Mouse (Mus musculus): ENCODE measurements at regions not wholly inside any gene's neighbourhood (a gene's known extent, or its start where the extent isn't known, plus 50 kb on each side); places are given as distances from the start of the nearest gene placed in this dataset.
A peak's percentile ranks its signal among the peaks of the same experiment; 100 is the strongest.

GRCm38 (mm10) chr1:193618250-193618649 is 248.2 kb upstream of the Camk1g start:
- no peak for TF ChIP-seq CTCF (IDR thresholded peaks at IDR 0.05)
- no peak for DNase-seq
- Histone ChIP-seq H3K27ac (no peak overlapping the region), H3K4me3 (no peak overlapping the region)
- intact Hi-C loops (cut with DNase I): no loop called here

- intact Hi-C loops (cut with DNase I): no loop called here
- H3K27ac ChIP-seq: no peak overlapping the region
- TF ChIP-seq CTCF (IDR thresholded peaks at IDR 0.05): no peak
- no peak overlapping the region for H3K4me3 ChIP-seq
- DNase-seq: no peak
Measured at GRCm38 (mm10) chr1:193610471-193610870, 240.4 kb upstream of the Camk1g start.

- intact Hi-C loops (cut with DNase I): no loop called here
- no peak for TF ChIP-seq CTCF (IDR thresholded peaks at IDR 0.05)
- H3K4me3 ChIP-seq: no peak overlapping the region
- H3K27ac ChIP-seq: no peak overlapping the region
- no peak for DNase-seq
Measured at GRCm38 (mm10) chr1:193599895-193600294, 229.8 kb upstream of the Camk1g start.

- intact Hi-C loops (cut with DNase I): no loop called here
- TF ChIP-seq CTCF (IDR thresholded peaks at IDR 0.05): peak; percentile 49
- Histone ChIP-seq H3K27ac (no peak overlapping the region), H3K4me3 (no peak overlapping the region)
- no peak for DNase-seq
Measured at GRCm38 (mm10) chr1:193599163-193599562, 229.1 kb upstream of the Camk1g start.

DNA sequence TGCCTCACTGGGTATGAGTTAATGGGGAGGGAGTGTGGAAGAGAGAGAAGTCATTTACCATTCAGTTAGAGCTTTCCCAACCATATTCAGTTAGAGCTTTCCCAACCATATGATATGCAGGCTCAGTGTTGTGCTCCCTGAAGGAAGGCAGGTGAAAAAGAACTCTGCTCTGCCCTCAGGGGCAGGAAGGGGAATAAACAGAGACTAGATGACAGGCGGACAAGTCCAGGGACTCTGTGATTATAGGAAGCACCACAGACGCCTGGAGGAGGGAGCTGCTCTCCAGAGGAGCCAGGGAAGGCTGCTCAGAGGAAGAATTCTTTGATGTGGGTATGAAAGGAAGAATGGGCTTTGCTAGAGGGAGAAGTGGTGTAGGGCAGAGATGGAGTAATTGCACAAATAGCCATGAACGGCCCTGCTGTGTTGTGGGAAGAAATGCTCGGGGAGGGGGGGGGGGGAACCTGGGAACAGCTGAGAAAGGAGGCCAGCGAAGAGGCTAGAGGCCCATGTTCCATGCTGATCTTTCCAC is 220.3 kb upstream of the Camk1g start:
- Histone ChIP-seq H3K4me3 (no peak overlapping the region), H3K27ac (no peak overlapping the region)
- intact Hi-C loops (cut with DNase I): no loop called here
- no peak for DNase-seq
- no peak for TF ChIP-seq CTCF (IDR thresholded peaks at IDR 0.05)

DNA sequence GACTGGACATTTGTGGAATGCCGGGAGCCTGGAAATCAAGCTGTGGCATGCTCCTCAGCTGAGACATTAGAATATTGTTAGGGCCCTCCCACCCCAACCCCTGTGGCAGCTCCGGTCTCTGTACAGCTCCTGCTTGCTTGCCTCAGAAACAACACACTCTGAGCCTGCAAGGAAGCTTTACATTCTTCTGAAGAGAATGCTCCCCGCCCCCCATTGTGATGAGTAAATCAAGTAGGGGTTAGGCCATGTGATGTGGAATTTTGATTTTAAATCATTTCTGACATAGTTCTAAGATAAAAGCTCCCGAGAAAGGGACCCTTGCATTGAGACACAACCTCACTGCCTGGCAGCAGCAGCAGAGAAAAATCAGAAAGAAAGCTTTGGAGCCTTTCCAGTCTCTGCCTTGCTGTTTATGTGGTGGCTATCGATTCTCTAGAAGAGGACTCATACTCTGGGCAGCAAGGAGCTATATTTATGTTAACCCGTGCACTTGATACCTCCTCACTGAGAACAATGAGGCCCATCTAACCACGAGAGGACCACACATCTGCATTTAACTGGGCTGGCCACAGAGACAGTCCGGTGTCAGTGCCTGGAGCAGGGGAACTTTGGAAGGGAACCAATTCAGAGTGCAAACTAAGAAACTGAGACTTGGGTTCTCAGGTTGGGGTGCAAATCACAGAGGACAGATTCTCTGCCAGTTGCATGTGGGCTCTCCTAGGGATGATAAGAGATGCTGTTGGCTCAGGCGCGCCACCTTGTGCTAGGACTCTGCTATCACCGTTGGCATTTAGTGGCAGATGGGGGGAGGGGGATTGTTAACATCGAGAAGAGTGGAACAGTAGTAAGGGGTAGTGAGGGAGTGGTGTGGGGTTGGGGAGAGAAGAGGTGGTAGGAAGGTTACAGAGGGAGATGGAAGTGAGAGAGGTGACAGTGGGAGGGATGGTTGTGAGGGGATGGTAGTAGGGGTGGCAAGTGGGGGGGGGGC is 218.7 kb upstream of the Camk1g start:
- Histone ChIP-seq H3K27ac (no peak overlapping the region), H3K4me3 (no peak overlapping the region)
- intact Hi-C loops (cut with DNase I): loop anchor here (5.0 to 10.0 kb wide), 2 partner anchors 81 to 204 kb away; no protein-coding TSS in a partner anchor
- DNase-seq: peak; percentile 63
- TF ChIP-seq CTCF (IDR thresholded peaks at IDR 0.05): peak; percentile 72

DNA sequence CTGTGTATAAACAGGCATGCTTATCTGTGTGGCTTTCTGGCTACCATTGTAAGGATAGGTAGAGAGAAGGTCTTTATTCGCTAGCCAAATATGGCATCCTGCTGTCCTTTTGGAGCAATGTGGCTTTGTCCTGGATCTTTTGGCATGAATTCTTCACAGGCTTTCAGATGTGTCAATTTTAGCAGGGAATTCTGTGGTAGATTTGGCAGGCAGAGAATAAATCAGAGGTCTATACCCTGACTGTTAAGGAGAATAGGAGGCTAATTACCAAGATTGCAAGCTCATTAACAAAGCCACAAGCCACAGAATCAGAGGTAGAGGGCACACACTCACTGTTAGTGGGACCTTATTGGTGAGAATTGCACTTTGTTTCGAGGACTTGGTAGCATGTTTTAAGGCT is 217.2 kb upstream of the Camk1g start:
- DNase-seq: no peak
- no peak overlapping the region for H3K27ac ChIP-seq
- H3K4me3 ChIP-seq: no peak overlapping the region
- intact Hi-C loops (cut with DNase I): loop anchor here (5.0 to 10.0 kb wide), 2 partner anchors 80 to 203 kb away; no protein-coding TSS in a partner anchor
- TF ChIP-seq CTCF (IDR thresholded peaks at IDR 0.05): no peak

- no peak overlapping the region for H3K27ac ChIP-seq
- TF ChIP-seq CTCF (IDR thresholded peaks at IDR 0.05): no peak
- intact Hi-C loops (cut with DNase I): loop anchor here (5.0 to 10.0 kb wide), 2 partner anchors 80 to 202 kb away; no protein-coding TSS in a partner anchor
- no peak overlapping the region for H3K4me3 ChIP-seq
- DNase-seq: no peak
Measured at GRCm38 (mm10) chr1:193586896-193587295, 216.8 kb upstream of the Camk1g start.

DNA sequence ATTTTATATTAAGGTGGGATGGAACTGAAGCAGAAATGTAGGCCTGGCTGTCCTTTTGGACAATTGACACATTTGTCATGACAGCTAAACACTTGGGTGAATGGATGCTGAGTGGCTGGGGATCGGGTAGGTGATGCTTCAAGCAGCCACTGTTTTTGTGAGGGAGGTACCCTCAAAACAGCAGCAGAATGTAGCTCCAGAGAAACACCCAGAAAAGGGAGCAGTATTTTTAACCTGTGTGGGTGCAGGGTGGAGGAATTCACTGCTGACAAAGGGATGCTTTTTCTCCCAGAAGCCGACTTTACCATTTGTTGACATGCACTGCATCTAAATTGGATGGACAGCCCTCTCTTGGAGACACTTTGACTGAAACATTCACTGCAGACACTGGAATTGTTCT is 213.7 kb upstream of the Camk1g start:
- no peak for TF ChIP-seq CTCF (IDR thresholded peaks at IDR 0.05)
- no peak for DNase-seq
- Histone ChIP-seq H3K27ac (no peak overlapping the region), H3K4me3 (no peak overlapping the region)
- intact Hi-C loops (cut with DNase I): loop anchor here (10.0 kb wide), 1 partner anchor 199 kb away; no protein-coding TSS in a partner anchor

GRCm38 (mm10) chr1:193580393-193580792 is 210.3 kb upstream of the Camk1g start:
- no peak for TF ChIP-seq CTCF (IDR thresholded peaks at IDR 0.05)
- DNase-seq: no peak
- intact Hi-C loops (cut with DNase I): loop anchor here (10.0 kb wide), 1 partner anchor 196 kb away; no protein-coding TSS in a partner anchor
- Histone ChIP-seq H3K27ac (no peak overlapping the region), H3K4me3 (no peak overlapping the region)

GRCm38 (mm10) chr1:193579671-193580070 is 209.6 kb upstream of the Camk1g start:
- no peak for TF ChIP-seq CTCF (IDR thresholded peaks at IDR 0.05)
- H3K4me3 ChIP-seq: no peak overlapping the region
- no peak for DNase-seq
- intact Hi-C loops (cut with DNase I): loop anchor here (10.0 kb wide), 2 partner anchors 195 to 645 kb away; no protein-coding TSS in a partner anchor
- no peak overlapping the region for H3K27ac ChIP-seq

- no peak for TF ChIP-seq CTCF (IDR thresholded peaks at IDR 0.05)
- no peak overlapping the region for H3K4me3 ChIP-seq
- intact Hi-C loops (cut with DNase I): loop anchor here (10.0 kb wide), 1 partner anchor 646 kb away; no protein-coding TSS in a partner anchor
- no peak overlapping the region for H3K27ac ChIP-seq
- no peak for DNase-seq
Measured at GRCm38 (mm10) chr1:193578661-193579175, 208.6 kb upstream of the Camk1g start.

- no peak for TF ChIP-seq CTCF (IDR thresholded peaks at IDR 0.05)
- H3K27ac ChIP-seq: no peak overlapping the region
- DNase-seq: no peak
- intact Hi-C loops (cut with DNase I): loop anchor here (2.0 to 10.0 kb wide), 2 partner anchors 125 to 647 kb away; no protein-coding TSS in a partner anchor
- no peak overlapping the region for H3K4me3 ChIP-seq
Measured at GRCm38 (mm10) chr1:193577821-193578220, 207.7 kb upstream of the Camk1g start.

All from gastrocnemius, adult 2 months (tissue).